Mouse (Mus musculus): ENCODE results near the gene Loxl3. TPM values are rescaled to one million over a fixed set of nuclear protein-coding genes. Genes with fewer than 3 reads are reported as not detected.

Gene Loxl3
- polyA plus RNA-seq, 1 experiment from 2014 or later: 4.7 TPM

- Histone ChIP-seq H3K9me3 (ENCODE audit: control insufficient read depth) (no peaks in the 10 kb centered on the region), H3K4me3 (ENCODE audit: low read depth, low read length) (no peak overlapping the region), H3K36me3 (ENCODE audit: control insufficient read depth, insufficient read depth) (no peaks in the 10 kb centered on the region), H3K9ac (ENCODE audit: low read depth, low read length) (no peak overlapping the region), H3K27ac (ENCODE audit: low read depth, low read length) (no peak overlapping the region), H3K4me2 (replicated peaks; ENCODE audit: low read depth) (no peak overlapping the region), H3K4me1 (replicated peaks; ENCODE audit: control insufficient read depth, insufficient read depth, low read length) (no peaks in the 10 kb centered on the region), H3K27me3 (replicated peaks; ENCODE audit: control insufficient read depth, insufficient read depth, low read length) (no peaks in the 10 kb centered on the region)
- no peak for TF ChIP-seq CTCF (IDR thresholded peaks at IDR 0.05; ENCODE audit: low read depth)
- ATAC-seq: no peak
- 74% methylated on average over 4 of the region's 4 CpGs for WGBS
Measured at GRCm38 (mm10) chr6:83020836-83021593, 13.0 kb upstream of the Loxl3 start.

GRCm38 (mm10) chr6:83023008-83023407 is 11.0 kb upstream of the Loxl3 start:
- Histone ChIP-seq H3K36me3 (ENCODE audit: control insufficient read depth, insufficient read depth) (no peaks in the 10 kb centered on the region), H3K4me3 (ENCODE audit: low read depth, low read length) (no peak overlapping the region), H3K9ac (ENCODE audit: low read depth, low read length) (no peak overlapping the region), H3K4me2 (replicated peaks; ENCODE audit: low read depth) (no peak overlapping the region), H3K4me1 (replicated peaks; ENCODE audit: control insufficient read depth, insufficient read depth, low read length) (no peaks in the 10 kb centered on the region), H3K27me3 (replicated peaks; ENCODE audit: control insufficient read depth, insufficient read depth, low read length) (no peaks in the 10 kb centered on the region), H3K9me3 (ENCODE audit: control insufficient read depth) (no peaks in the 10 kb centered on the region), H3K27ac (ENCODE audit: low read depth, low read length) (no peak overlapping the region)
- ATAC-seq: no peak
- WGBS: 88% methylated on average over 9 of the region's 9 CpGs
- no peak for TF ChIP-seq CTCF (IDR thresholded peaks at IDR 0.05; ENCODE audit: low read depth)

- H3K4me2 ChIP-seq (replicated peaks; ENCODE audit: low read depth): no peak overlapping the region
- 80% methylated on average over 2 of the region's 2 CpGs for WGBS
- TF ChIP-seq CTCF (IDR thresholded peaks at IDR 0.05; ENCODE audit: low read depth): no peak
- no peaks in the 10 kb centered on the region for H3K9me3 ChIP-seq (ENCODE audit: control insufficient read depth)
- H3K4me1 ChIP-seq (replicated peaks; ENCODE audit: control insufficient read depth, insufficient read depth, low read length): no peaks in the 10 kb centered on the region
- no peak overlapping the region for H3K4me3 ChIP-seq (ENCODE audit: low read depth, low read length)
- H3K36me3 ChIP-seq (ENCODE audit: control insufficient read depth, insufficient read depth): no peaks in the 10 kb centered on the region
- ATAC-seq: no peak
- no peaks in the 10 kb centered on the region for H3K27me3 ChIP-seq (replicated peaks; ENCODE audit: control insufficient read depth, insufficient read depth, low read length)
- H3K9ac ChIP-seq (ENCODE audit: low read depth, low read length): no peak overlapping the region
- no peak overlapping the region for H3K27ac ChIP-seq (ENCODE audit: low read depth, low read length)
Measured at GRCm38 (mm10) chr6:83023786-83024185, 10.2 kb upstream of the Loxl3 start.

- Histone ChIP-seq H3K27me3 (replicated peaks; ENCODE audit: control insufficient read depth, insufficient read depth, low read length) (no peaks in the 10 kb centered on the region), H3K9ac (ENCODE audit: low read depth, low read length) (no peak overlapping the region), H3K36me3 (ENCODE audit: control insufficient read depth, insufficient read depth) (no peaks in the 10 kb centered on the region), H3K9me3 (ENCODE audit: control insufficient read depth) (no peaks in the 10 kb centered on the region), H3K4me2 (replicated peaks; ENCODE audit: low read depth) (no peak overlapping the region), H3K27ac (ENCODE audit: low read depth, low read length) (no peak overlapping the region), H3K4me3 (ENCODE audit: low read depth, low read length) (no peak overlapping the region), H3K4me1 (replicated peaks; ENCODE audit: control insufficient read depth, insufficient read depth, low read length) (no peaks in the 10 kb centered on the region)
- 67% methylated on average over 4 of the region's 4 CpGs for WGBS
- no peak for TF ChIP-seq CTCF (IDR thresholded peaks at IDR 0.05; ENCODE audit: low read depth)
- ATAC-seq: no peak
Measured at GRCm38 (mm10) chr6:83024421-83024820, 9.6 kb upstream of the Loxl3 start.

GRCm38 (mm10) chr6:83025221-83025620 is 8.8 kb upstream of the Loxl3 start:
- H3K9me3 ChIP-seq (ENCODE audit: control insufficient read depth): no peaks in the 10 kb centered on the region
- no peak overlapping the region for H3K9ac ChIP-seq (ENCODE audit: low read depth, low read length)
- no peaks in the 10 kb centered on the region for H3K36me3 ChIP-seq (ENCODE audit: control insufficient read depth, insufficient read depth)
- no peaks in the 10 kb centered on the region for H3K27me3 ChIP-seq (replicated peaks; ENCODE audit: control insufficient read depth, insufficient read depth, low read length)
- no peak overlapping the region for H3K4me2 ChIP-seq (replicated peaks; ENCODE audit: low read depth)
- no peak for ATAC-seq
- H3K4me1 ChIP-seq (replicated peaks; ENCODE audit: control insufficient read depth, insufficient read depth, low read length): no peaks in the 10 kb centered on the region
- 98% methylated on average over 4 of the region's 4 CpGs for WGBS
- no peak overlapping the region for H3K4me3 ChIP-seq (ENCODE audit: low read depth, low read length)
- TF ChIP-seq CTCF (IDR thresholded peaks at IDR 0.05; ENCODE audit: low read depth): no peak
- no peak overlapping the region for H3K27ac ChIP-seq (ENCODE audit: low read depth, low read length)

- H3K4me3 ChIP-seq (ENCODE audit: low read depth, low read length): no peak overlapping the region
- H3K4me1 ChIP-seq (replicated peaks; ENCODE audit: control insufficient read depth, insufficient read depth, low read length): no peaks in the 10 kb centered on the region
- peaks cover 10% of the 10 kb centered on the region; the same call in 1 of the 2 replicates for H3K36me3 ChIP-seq (ENCODE audit: control insufficient read depth, insufficient read depth)
- no peak overlapping the region for H3K4me2 ChIP-seq (replicated peaks; ENCODE audit: low read depth)
- H3K9me3 ChIP-seq (ENCODE audit: control insufficient read depth): no peaks in the 10 kb centered on the region
- no peak for ATAC-seq
- 80% methylated on average over 8 of the region's 8 CpGs for WGBS
- no peak overlapping the region for H3K27ac ChIP-seq (ENCODE audit: low read depth, low read length)
- no peaks in the 10 kb centered on the region for H3K27me3 ChIP-seq (replicated peaks; ENCODE audit: control insufficient read depth, insufficient read depth, low read length)
- no peak overlapping the region for H3K9ac ChIP-seq (ENCODE audit: low read depth, low read length)
- TF ChIP-seq CTCF (IDR thresholded peaks at IDR 0.05; ENCODE audit: low read depth): no peak
Measured at GRCm38 (mm10) chr6:83027293-83027692, 6.7 kb upstream of the Loxl3 start.

All from intestine, postnatal 0 days (tissue).